Mouse (Mus musculus) CH12.LX (cell line): Measurements from ENCODE around the gene Msantd2. TPM values are rescaled to one million over a fixed set of nuclear protein-coding genes. Genes with fewer than 3 reads are reported as not detected.
A peak's percentile ranks its signal among the peaks of the same experiment; 100 is the strongest.

ENCODE experiments used
- DNase-seq: peaks from one replicate; pipeline ENCODE4 v3.0.0-alpha.2; 2013; ENCODE audit errors: extremely low read depth
- H3K27ac ChIP-seq: 2 replicates; pipeline ENCODE4 v1.5.1; 2012; ENCODE audit warnings: low read depth, mild to moderate bottlenecking, control low read depth, moderate library complexity; ENCODE audit not compliant: insufficient read depth
- H3K27me3 ChIP-seq: replicated peaks from 2 replicates; pipeline ENCODE3; 2012; ENCODE audit warnings: inconsistent platforms
- H3K36me3 ChIP-seq, 2 experiments: replicated peaks in 1 of 2; 2 replicates each; pipeline versions ENCODE3 to v1.6.1; 2012; ENCODE audit warnings: inconsistent platforms in 1 of 2, low read length in 1 of 2, mild to moderate bottlenecking in 1 of 2, mixed read lengths in 1 of 2, moderate library complexity in 1 of 2; ENCODE audit not compliant: control insufficient read depth in 1 of 2, insufficient read depth in 1 of 2
- H3K4me1 ChIP-seq, 2 experiments: 2 replicates each; pipeline ENCODE4 v1.6.1; 2012; ENCODE audit warnings: inconsistent platforms in 1 of 2, moderate library complexity in 1 of 2; ENCODE audit not compliant: insufficient read depth in 2 of 2, control insufficient read depth in 1 of 2
- H3K4me2 ChIP-seq: 2 replicates; pipeline ENCODE4 v1.6.1; 2012; ENCODE audit warnings: low read depth, mild to moderate bottlenecking, control low read depth; ENCODE audit not compliant: poor library complexity, insufficient read depth, severe bottlenecking
- H3K4me3 ChIP-seq, 3 experiments: fragments of 150-350 bp in 1 of 3; sonication (generic) in 1 of 3; replicated peaks in 1 of 3; 2 replicates each; pipeline versions ENCODE3 to v1.5.1; 2011 to 2012; ENCODE audit warnings: low read depth in 2 of 3, low read length in 2 of 3, mild to moderate bottlenecking in 2 of 3, moderate library complexity in 2 of 3, control low read depth in 1 of 3, improper control_type of control experiment in 1 of 3, inconsistent platforms in 1 of 3, mixed read lengths in 1 of 3; ENCODE audit not compliant: poor library complexity in 1 of 3
- H3K79me2 ChIP-seq: replicated peaks from 2 replicates; pipeline ENCODE4 v1.6.1; 2012; ENCODE audit warnings: mild to moderate bottlenecking, moderate library complexity; ENCODE audit not compliant: control insufficient read depth, poor library complexity, insufficient read depth, severe bottlenecking; ENCODE audit errors: extremely low read depth
- H3K9ac ChIP-seq: 2 replicates; pipeline ENCODE4 v1.6.1; 2012; ENCODE audit warnings: low read depth, mild to moderate bottlenecking, control low read depth, moderate library complexity; ENCODE audit not compliant: insufficient read depth
- H3K9me3 ChIP-seq: replicated peaks from 2 replicates; pipeline ENCODE3; 2012; ENCODE audit warnings: low read length, inconsistent platforms, mixed read lengths
- E2F4 ChIP-seq: IDR thresholded peaks from 2 replicates; pipeline ENCODE4 v1.6.1; 2011; ENCODE audit warnings: low read depth, low read length, improper control_type of control experiment; ENCODE audit not compliant: insufficient replicate concordance
- ELF1 ChIP-seq: IDR thresholded peaks from 2 replicates; pipeline ENCODE4 v1.6.1; 2014; ENCODE audit warnings: low read depth, mild to moderate bottlenecking, inconsistent platforms, low read length, improper control_type of control experiment
- EP300 ChIP-seq: IDR thresholded peaks from 2 replicates; pipeline ENCODE4 v1.6.1; 2011; ENCODE audit warnings: low read length, improper control_type of control experiment
- ETS1 ChIP-seq: conservative IDR thresholded peaks from 2 replicates; pipeline ENCODE4 v1.6.1; 2012; ENCODE audit warnings: low read depth, mild to moderate bottlenecking, inconsistent platforms, low read length, improper control_type of control experiment, moderate library complexity
- GABPA ChIP-seq: IDR thresholded peaks from 2 replicates; pipeline ENCODE4 v1.6.1; 2012; ENCODE audit warnings: low read depth, low read length, improper control_type of control experiment, inconsistent platforms; ENCODE audit not compliant: insufficient replicate concordance
- HCFC1 ChIP-seq: IDR thresholded peaks from 2 replicates; pipeline ENCODE4 v1.6.1; 2012; ENCODE audit warnings: low read depth, mild to moderate bottlenecking, inconsistent platforms, low read length, improper control_type of control experiment
- JUN ChIP-seq: IDR thresholded peaks from 2 replicates; pipeline ENCODE4 v1.6.1; 2011; ENCODE audit warnings: low read depth, mild to moderate bottlenecking, low read length, improper control_type of control experiment, moderate library complexity; ENCODE audit not compliant: insufficient read depth
- JUND ChIP-seq: conservative IDR thresholded peaks from 2 replicates; pipeline ENCODE4 v1.6.1; 2011; ENCODE audit warnings: low read depth, low read length, improper control_type of control experiment
- KAT2A ChIP-seq: IDR thresholded peaks from 2 replicates; pipeline ENCODE4 v1.6.1; 2012; ENCODE audit warnings: low read length, improper control_type of control experiment, inconsistent platforms; ENCODE audit not compliant: insufficient replicate concordance
- MAFK ChIP-seq: IDR thresholded peaks from 2 replicates; pipeline ENCODE4 v1.6.1; 2011; ENCODE audit warnings: low read length, improper control_type of control experiment; ENCODE audit not compliant: insufficient replicate concordance
- MEF2A ChIP-seq: IDR thresholded peaks from 2 replicates; pipeline ENCODE4 v1.6.1; 2014; ENCODE audit warnings: low read depth, mild to moderate bottlenecking, inconsistent platforms, low read length, improper control_type of control experiment, borderline replicate concordance
- NRF1 ChIP-seq: IDR thresholded peaks from 2 replicates; pipeline ENCODE4 v1.6.1; 2014; ENCODE audit warnings: low read depth, mild to moderate bottlenecking, inconsistent platforms, low read length, improper control_type of control experiment, moderate library complexity
- PAX5 ChIP-seq: IDR thresholded peaks from 2 replicates; pipeline ENCODE4 v1.6.1; 2012; ENCODE audit warnings: low read length, inconsistent platforms, mixed read lengths
- POLR2A ChIP-seq: IDR thresholded peaks from 2 replicates; pipeline ENCODE4 v1.6.1; 2011; ENCODE audit warnings: low read depth, mild to moderate bottlenecking, improper control_type of control experiment, low read length
- POLR2AphosphoS2 ChIP-seq: IDR thresholded peaks from 2 replicates; pipeline ENCODE4 v1.6.1; 2011; ENCODE audit warnings: low read depth, low read length, improper control_type of control experiment
- RAD21 ChIP-seq: IDR thresholded peaks from 2 replicates; pipeline ENCODE4 v1.6.1; 2011; ENCODE audit warnings: low read depth, mild to moderate bottlenecking, low read length, improper control_type of control experiment, moderate library complexity
- SIN3A ChIP-seq: IDR thresholded peaks from 2 replicates; pipeline ENCODE4 v1.6.1; 2012; ENCODE audit warnings: low read length, improper control_type of control experiment, inconsistent platforms
- TBP ChIP-seq: conservative IDR thresholded peaks from 2 replicates; pipeline ENCODE4 v1.6.1; 2011; ENCODE audit warnings: low read depth, low read length, improper control_type of control experiment
- UBTF ChIP-seq: IDR thresholded peaks from 2 replicates; pipeline ENCODE4 v1.6.1; 2012; ENCODE audit warnings: low read depth, mild to moderate bottlenecking, inconsistent platforms, low read length, improper control_type of control experiment, moderate library complexity
- USF1 ChIP-seq: IDR thresholded peaks from 2 replicates; pipeline ENCODE4 v1.6.1; 2014; ENCODE audit warnings: low read depth, mild to moderate bottlenecking, inconsistent platforms, low read length, improper control_type of control experiment
- ZC3H11A ChIP-seq: IDR thresholded peaks from 2 replicates; pipeline ENCODE4 v1.6.1; 2012; ENCODE audit warnings: low read depth, mild to moderate bottlenecking, inconsistent platforms, low read length, improper control_type of control experiment
- dilution Hi-C: fragments of 300-500 bp; cut with MboI; formaldehyde crosslinking; loops from 2 replicates; pipeline ENCODE4 v1.14.3; 2020; ENCODE audit warnings: low sequenced_read_pairs; ENCODE audit not compliant: extremely low pct_unique_long_range_greater_than_20kb, extremely low pct_ligation_motif_present
- in situ Hi-C: fragments of 300-500 bp; cut with MboI; formaldehyde crosslinking; loops from 3 replicates; pipeline ENCODE4 v1.14.3; 2019; ENCODE audit warnings: low sequenced_read_pairs, low pct_ligation_motif_present, low pct_unique_long_range_greater_than_20kb, mixed read lengths
- polyA plus RNA-seq: library from polyadenylated mRNA; unstranded; fragments of >175 nt; gene quantifications from 2 replicates; pipeline ENCODE4 v1.2.1, GENCODE M21; 2012; ENCODE audit warnings: low read depth; ENCODE audit not compliant: insufficient read length
- total RNA-seq, 2 experiments: library from RNA; depleted of rRNA; stranded (reverse); fragments of 300-350 nt in 1 of 2; fragments of >200 nt in 1 of 2; gene quantifications; 2 replicates each; pipeline ENCODE4 v1.2.3; 2012 to 2014

The Msantd2 gene
- total and polyA plus RNA-seq, 3 experiments, result 11.9 to 16.8 (median 13.8) TPM

DNA sequence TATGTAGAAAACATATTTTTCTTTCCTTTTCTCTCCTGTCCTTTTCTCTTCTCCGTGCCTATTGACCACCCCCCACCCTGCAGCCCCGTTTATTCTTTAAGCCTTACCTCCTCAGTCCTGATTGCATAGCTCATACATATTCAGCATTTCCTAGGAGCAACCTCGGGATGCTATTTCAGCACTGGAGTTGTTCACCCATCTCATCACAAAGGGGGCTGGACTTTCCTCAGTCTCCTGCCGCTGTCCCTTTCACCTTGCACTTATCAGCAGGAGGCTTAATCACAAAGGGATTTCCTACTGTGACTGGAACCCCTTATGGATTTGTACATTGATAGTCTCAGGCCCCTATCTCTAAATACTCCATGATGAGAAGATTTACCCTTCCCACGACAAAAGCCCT is 36.7 kb upstream of the Msantd2 start:
- H3K4me3 ChIP-seq, result no peak overlapping the region
- in situ Hi-C loops, result no loop called here
- H3K4me2 ChIP-seq, result 0 out of 2 replicates have a peak overlapping the region, but pooled peaks have one; percentile 15
- H3K36me3 ChIP-seq, result no peaks in the 10 kb centered on the region
- no peak overlapping the region for H3K9ac ChIP-seq
- TF ChIP-seq E2F4 (no peak), GABPA (no peak), POLR2A (no peak), MEF2A (no peak), HCFC1 (no peak), KAT2A (no peak), USF1 (no peak), MAFK (no peak), NRF1 (no peak), JUND (no peak), TBP (no peak), ZC3H11A (no peak), RAD21 (no peak), JUN (no peak)
- no peaks in the 10 kb centered on the region for H3K79me2 ChIP-seq
- no peak for DNase-seq
- H3K9me3 ChIP-seq, result no peaks in the 10 kb centered on the region
- H3K27ac ChIP-seq, result no peak overlapping the region
- H3K4me1 ChIP-seq, result peaks cover 0 to 12% of the 10 kb centered on the region in 2 experiments; a peak in 2 of 4 replicates
- dilution Hi-C loops, result no loop called here
- peaks cover 15% of the 10 kb centered on the region for H3K27me3 ChIP-seq

DNA sequence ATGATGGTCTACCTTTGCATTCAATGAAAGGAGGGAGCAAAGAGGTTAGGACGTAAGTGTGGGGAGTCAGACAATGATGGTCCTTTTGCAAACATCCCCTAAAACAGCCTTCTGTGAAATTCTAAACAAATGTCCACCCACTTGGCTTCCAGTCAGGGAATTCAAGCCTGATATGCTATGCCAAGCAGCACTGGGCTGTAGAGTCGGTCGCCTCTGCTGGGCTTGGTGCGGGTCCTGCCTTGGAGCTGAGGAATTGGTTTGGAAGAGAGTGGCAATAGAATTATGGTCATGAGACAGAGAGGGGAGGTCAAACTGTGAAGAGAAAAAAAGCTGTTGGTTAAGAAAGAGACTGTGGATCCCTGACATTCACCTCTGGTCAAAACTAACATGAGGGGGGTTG is 35.8 kb upstream of the Msantd2 start:
- dilution Hi-C loops (no loop called here), in situ Hi-C loops (no loop called here)
- Histone ChIP-seq H3K4me3 (no peak overlapping the region), H3K27me3 (peaks cover 17% of the 10 kb centered on the region), H3K4me1 (peaks cover 0 to 12% of the 10 kb centered on the region in 2 experiments; a peak in 2 of 4 replicates), H3K36me3 (no peaks in the 10 kb centered on the region), H3K79me2 (no peaks in the 10 kb centered on the region), H3K4me2 (no peak overlapping the region), H3K9me3 (no peaks in the 10 kb centered on the region), H3K27ac (no peak overlapping the region), H3K9ac (no peak overlapping the region)
- DNase-seq, result no peak
- TF ChIP-seq POLR2AphosphoS2, result no peak
- no peak for TF ChIP-seq PAX5
- TF ChIP-seq SIN3A, result no peak
- TF ChIP-seq KAT2A, result no peak
- TF ChIP-seq EP300, result no peak
- TF ChIP-seq ELF1, result no peak
- no peak for TF ChIP-seq E2F4
- TF ChIP-seq MAFK, result no peak
- no peak for TF ChIP-seq UBTF
- no peak for TF ChIP-seq POLR2A
- no peak for TF ChIP-seq JUN
- no peak for TF ChIP-seq GABPA
- no peak for TF ChIP-seq ETS1
